Mouse (Mus musculus) left cerebral cortex, adult 2 months (tissue): ENCODE data around the gene Sertad4. TPM values are rescaled to one million over a fixed set of nuclear protein-coding genes. Genes with fewer than 3 reads are reported as not detected.

Experiments
- DNase-seq, 2 experiments: peaks; one replicate each; pipeline ENCODE4 v3.0.0; 2021 to 2022; ENCODE audit warnings: low spot score in 2 of 2, mixed read lengths in 1 of 2; ENCODE audit errors: extremely low spot score in 1 of 2
- H3K27ac ChIP-seq: fragments of 200-600 bp; 2 replicates; pipeline ENCODE4 v1.8.1; 2022
- H3K4me3 ChIP-seq: fragments of 200-600 bp; 2 replicates; pipeline ENCODE4 v1.8.1; 2022
- CTCF ChIP-seq: fragments of 200-600 bp; IDR thresholded peaks from 2 replicates; pipeline ENCODE4 v1.8.1; 2022; ENCODE audit warnings: antibody characterized with exemption, mild to moderate bottlenecking, moderate library complexity
- intact Hi-C: fragments of 180-260 bp; cut with DNase I; formaldehyde crosslinking; loops from one replicate; pipeline ENCODE4 v1.15.1; 2025
- total RNA-seq, 2 experiments: library from RNA; stranded (reverse); gene quantifications; 2 replicates each; pipeline ENCODE4 v1.2.3; 2021

Gene Sertad4
- total RNA-seq, 2 experiments from 2014 or later, result 11.6 to 12.1 TPM

GRCm38 (mm10) chr1:192799165-192799991 is 56.2 kb downstream of the Sertad4 start:
- intact Hi-C loops, result no loop called here
- Histone ChIP-seq H3K4me3 (no peak overlapping the region), H3K27ac (no peak overlapping the region)
- TF ChIP-seq CTCF, result no peak
- DNase-seq, result peak in 1 of 2 experiments; percentile 46

DNA sequence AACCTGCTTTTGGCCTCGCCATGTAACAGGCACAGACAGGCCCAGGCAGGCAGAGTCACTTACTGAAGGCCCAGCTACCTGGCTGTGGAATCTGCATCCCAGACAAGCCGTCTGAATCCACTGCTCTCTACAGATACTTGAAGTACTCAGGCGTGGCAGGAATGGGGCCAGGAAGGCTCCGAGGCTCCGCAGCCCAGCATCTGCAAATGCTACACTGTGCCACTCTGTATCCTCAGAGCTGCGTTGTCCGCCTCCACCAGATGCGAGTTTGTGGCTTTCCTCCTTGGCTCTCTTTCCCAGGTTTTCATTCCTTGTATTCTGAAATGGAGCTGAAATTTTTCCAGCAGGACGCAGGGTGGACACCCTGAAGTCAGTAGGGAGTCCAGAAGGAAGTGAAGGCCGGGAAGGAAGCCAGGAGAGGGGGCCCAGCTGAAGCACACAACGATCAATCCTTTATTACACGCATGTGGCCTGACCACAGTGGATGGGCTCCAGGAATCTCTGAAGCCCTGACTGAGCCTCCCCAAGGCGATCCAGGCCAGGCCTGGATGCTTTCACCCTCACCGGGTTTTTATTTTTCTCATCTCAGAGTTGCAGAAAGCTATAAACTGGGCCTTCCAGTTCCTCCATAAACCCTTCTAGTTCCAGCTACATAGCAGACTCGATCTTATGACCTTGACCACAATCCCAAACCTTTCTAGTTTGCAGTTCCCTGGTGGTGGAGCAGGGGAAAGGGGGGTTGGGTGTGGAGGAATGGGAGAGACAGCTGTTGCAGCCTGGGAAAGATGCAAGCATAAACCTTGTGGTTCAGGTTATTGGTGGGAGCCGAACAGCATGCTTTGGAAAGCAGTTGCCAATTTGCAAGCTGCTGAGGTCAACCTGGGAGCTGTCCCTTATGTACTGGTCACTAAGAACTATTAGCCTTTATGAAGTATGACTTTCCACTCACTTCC is 57.1 kb downstream of the Sertad4 start:
- no peak for DNase-seq
- no peak for TF ChIP-seq CTCF
- intact Hi-C loops, result no loop called here
- Histone ChIP-seq H3K27ac (no peak overlapping the region), H3K4me3 (no peak overlapping the region)

GRCm38 (mm10) chr1:192797011-192797274 is 58.6 kb downstream of the Sertad4 start:
- no peak overlapping the region for H3K27ac ChIP-seq
- no peak overlapping the region for H3K4me3 ChIP-seq
- no peak for DNase-seq
- intact Hi-C loops, result no loop called here
- no peak for TF ChIP-seq CTCF

DNA sequence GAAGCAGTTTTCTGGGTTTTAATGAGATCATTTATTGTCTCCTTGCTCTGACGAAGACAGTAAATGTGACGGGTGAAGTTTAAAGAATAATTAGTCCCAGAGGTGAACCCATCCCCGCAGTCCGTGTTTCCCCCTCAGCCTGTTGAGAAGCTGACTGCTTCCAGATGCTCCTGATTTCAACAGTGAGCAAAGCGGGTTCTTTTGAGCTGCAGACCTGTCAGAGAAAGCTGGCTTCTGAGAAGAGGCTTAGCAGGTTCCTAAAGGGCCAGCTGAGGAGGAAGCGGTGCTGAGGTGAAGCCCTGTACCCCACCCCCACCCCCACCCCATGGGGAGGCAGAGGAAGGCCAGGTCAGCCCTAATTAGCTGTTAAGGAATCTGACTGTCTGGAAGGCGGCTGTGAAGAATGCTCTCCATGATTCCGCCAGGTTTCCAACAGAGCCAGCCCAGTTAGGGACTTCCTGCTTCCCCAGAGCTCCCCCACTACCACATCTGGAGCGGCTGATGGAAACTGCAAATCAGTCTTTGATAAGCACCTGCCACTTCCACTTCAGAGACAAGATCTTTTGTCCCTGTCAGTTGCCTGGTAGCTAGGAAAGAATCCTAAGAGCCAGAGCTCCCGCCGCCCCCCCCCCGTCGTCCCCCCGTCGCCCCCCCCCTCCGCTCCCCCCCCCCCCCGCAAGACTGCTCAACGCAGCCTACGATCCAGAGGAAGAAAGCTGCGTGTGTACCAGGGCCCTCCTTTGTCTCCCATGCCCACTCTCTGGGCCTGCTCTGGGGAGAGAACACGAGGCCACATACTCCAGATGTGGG is 59.1 kb downstream of the Sertad4 start:
- intact Hi-C loops, result no loop called here
- H3K27ac ChIP-seq, result no peak overlapping the region
- no peak overlapping the region for H3K4me3 ChIP-seq
- no peak for TF ChIP-seq CTCF
- DNase-seq, result no peak

DNA sequence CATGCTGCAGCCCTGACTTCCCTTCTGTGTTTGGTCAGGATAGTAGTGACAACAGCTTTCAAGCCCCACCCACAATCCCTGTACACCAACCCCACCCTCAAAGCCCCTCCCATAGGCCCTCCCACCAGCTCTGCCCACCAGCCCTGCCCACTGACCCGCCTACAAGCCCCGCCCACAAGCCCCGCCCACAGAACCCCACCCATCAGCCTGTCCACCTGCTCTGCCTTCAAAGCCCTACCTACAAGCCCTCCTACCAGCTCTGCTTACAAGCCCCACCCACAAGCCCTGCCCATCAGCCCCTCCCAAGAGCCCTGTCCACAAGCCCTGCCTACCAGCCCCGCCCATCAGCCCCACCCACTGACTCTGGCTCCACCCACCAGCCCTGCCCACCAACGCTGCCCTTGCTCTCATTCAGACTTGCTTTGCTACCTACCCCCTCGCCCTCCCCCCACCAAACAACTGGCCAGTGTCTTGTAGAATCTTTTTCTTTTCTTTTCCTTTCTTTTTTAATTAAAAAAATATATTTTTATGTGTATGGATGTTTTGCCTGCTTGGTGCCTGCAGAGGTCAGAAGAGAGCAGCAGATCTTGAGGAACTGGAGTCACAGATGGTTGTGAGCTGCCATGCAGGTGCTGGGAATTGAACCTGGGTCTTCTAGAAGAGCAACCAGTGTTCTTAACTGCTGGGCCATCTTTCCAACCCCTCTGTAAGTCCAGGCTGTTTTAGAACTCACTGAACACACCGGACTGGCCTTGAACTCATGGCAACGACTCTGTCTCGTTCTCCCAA is 60.4 kb downstream of the Sertad4 start:
- no peak for DNase-seq
- Histone ChIP-seq H3K27ac (no peak overlapping the region), H3K4me3 (no peak overlapping the region)
- intact Hi-C loops, result no loop called here
- TF ChIP-seq CTCF, result no peak; the same call in 1 of the 2 replicates

Other genes with a start within 250 kb of the Sertad4 start
- 1 to 10 TPM in 1 of 2 experiments, under 1 TPM in 1; 0.81 to 1.3 TPM for gene Hhat, start 84.5 kb downstream of the Sertad4 start, total RNA-seq
- gene Syt14, start 180.0 kb upstream of the Sertad4 start, total RNA-seq, result 10 to 100 TPM; 27.5 to 28.2 TPM